Mouse (Mus musculus): ENCODE data around the gene Zfp74.

DNA sequence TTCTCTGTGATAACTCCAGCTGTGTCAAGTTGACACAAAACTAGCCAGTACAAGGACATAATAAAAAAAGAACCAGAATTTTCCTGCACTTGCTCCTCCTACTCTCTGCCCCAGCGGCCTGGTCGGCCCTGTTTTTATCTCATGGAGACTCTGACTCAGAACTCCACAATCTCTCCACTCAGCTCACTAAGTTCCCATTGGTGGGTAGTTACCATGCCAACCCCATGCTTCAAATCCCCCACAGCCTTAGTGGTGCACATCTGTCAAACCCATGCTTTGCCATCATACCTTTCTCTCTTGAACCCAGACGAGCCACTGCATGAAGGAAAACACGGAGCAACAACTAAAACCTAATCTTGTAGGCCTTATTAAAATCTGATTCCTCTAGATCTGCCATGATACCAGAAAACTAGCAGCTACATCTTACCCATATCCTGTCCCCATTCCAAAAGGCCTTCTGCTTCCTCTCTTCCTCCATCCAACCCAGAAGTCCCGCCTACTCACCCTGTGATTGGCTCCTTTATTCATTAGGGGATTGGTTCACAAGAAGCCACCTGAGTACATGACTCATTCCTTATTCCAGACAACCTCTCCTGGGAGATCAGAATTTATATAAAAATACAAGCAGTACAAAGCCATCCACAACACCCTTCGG, 32.3 kb downstream of the Zfp74 start:
- TF ChIP-seq CTCF (IDR thresholded peaks at IDR 0.05; ENCODE audit: borderline replicate concordance, insufficient read depth, low read depth, low read length) (no peak), POLR2A (IDR thresholded peaks at IDR 0.05; ENCODE audit: borderline replicate concordance, insufficient read depth, low read length) (no peak)

All from cerebellum, adult 2 months (tissue).